ENCODE assay signal across 13 mouse cellular contexts in genomic region chr4:139750926-139751325, GRCm38 (mm10).
"Had no signal": no experiment of that assay in that cellular context is flagged by ENCODE, and none has a peak within 500 bp of the region (broad histone marks: within the 10 kb centered on the region; RNA-seq: fewer than 3 reads in every experiment).

No protein-coding gene starts in this region.

- DNase-seq: gastrocnemius, adult 2 months; gastrocnemius, postnatal 10 days; gastrocnemius, postnatal 25 days; heart, adult 18-20 months; heart, postnatal 10 days; heart, postnatal 4 days; kidney, adult 18-20 months; kidney, adult 8-10 months; kidney, postnatal 10 days; kidney, postnatal 25 days; kidney, postnatal 4 days; liver; liver, embryonic 13.5 days had no signal
